Mouse (Mus musculus): ENCODE measurements around the gene Pln. TPM values are rescaled to one million over a fixed set of nuclear protein-coding genes. Genes with fewer than 3 reads are reported as not detected.
A peak's percentile ranks its signal among the peaks of the same experiment; 100 is the strongest.

Pln gene
- polyA plus RNA-seq, 1 experiment = 0.79 TPM

DNA sequence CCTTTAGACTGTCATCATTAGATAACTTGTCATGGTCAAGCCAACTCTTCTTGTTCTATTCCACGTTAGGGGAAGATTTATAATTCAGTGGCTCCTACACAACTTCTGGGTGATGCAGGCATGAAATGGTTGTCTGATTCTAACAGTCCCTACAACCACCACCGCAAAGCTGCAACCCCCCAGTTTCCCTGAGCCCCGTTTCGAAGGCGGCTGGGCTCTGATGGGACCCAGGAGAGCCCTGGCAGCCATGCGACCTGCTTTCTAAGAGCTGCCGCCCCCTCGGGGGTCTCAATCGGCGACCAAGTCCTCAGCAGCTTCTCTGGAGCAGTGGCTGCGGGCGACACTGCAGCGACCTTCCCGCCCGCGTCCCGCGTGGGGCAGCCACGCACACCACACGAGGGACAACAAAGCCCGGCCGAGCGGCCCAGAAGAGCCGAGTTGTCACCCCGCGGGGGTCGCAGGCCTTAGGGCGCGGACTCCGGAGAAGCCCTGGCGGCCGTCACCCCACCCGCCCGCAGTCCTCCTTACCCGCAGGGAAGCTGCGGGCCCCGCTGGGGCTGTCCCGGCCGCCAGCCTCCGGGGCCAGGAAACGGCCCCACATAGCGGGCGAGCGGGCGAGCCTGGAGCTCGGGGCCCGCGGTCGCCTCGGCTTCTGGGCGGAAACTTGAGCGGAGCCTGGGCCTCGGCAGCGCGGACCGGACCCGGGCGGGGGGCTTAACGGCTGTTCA is 41.7 kb downstream of the Pln start:
- peak in 1 of 2 experiments; percentile 64 for DNase-seq (ENCODE audit: low read depth in 1 of 2, low spot score in 2 of 2)
- H3K4me3 ChIP-seq (ENCODE audit: extremely low read depth, insufficient read depth, insufficient read length) = peak overlapping the region; percentile 87
- WGBS = under 1% methylated on average over 53 of the region's 59 CpGs
- peaks cover 4% of the 10 kb centered on the region for H3K4me1 ChIP-seq (ENCODE audit: control insufficient read depth, insufficient read depth, insufficient read length)
- TF ChIP-seq CTCF (IDR thresholded peaks at IDR 0.05; ENCODE audit: extremely low read depth, insufficient read depth, insufficient read length, insufficient replicate concordance) (no peak), POLR2A (IDR thresholded peaks at IDR 0.05; ENCODE audit: low read depth, low read length) (no peak)
- H3K27ac ChIP-seq (ENCODE audit: insufficient read depth, low read length) = peak overlapping the region; percentile 96
- H3K36me3 ChIP-seq (ENCODE audit: control insufficient read depth, insufficient read depth, low read length) = no peaks in the 10 kb centered on the region
- H3K27me3 ChIP-seq (ENCODE audit: control insufficient read depth, insufficient read depth, low read length) = peaks cover 2% of the 10 kb centered on the region; the same call in 1 of the 2 replicates

- peak; percentile 66 to 79 for DNase-seq (ENCODE audit: low read depth in 1 of 2, low spot score in 2 of 2)
- WGBS = under 1% methylated on average over 31 of the region's 31 CpGs
- peak within 1 kb of the TSS; percentile 87 for H3K4me3 ChIP-seq (ENCODE audit: extremely low read depth, insufficient read depth, insufficient read length)
Measured at GRCm38 (mm10) chr10:53379709-53380106, 42.2 kb downstream of the Pln start, which contains the start of gene Cep85l. Gene Cep85l (minus strand): TSS chr10:53379947.

GRCm38 (mm10) chr10:53382696-53383365 is 45.4 kb downstream of the Pln start:
- TF ChIP-seq POLR2A (IDR thresholded peaks at IDR 0.05; ENCODE audit: low read depth, low read length) (no peak), CTCF (IDR thresholded peaks at IDR 0.05; ENCODE audit: extremely low read depth, insufficient read depth, insufficient read length, insufficient replicate concordance) (no peak)
- H3K27ac ChIP-seq (ENCODE audit: insufficient read depth, low read length) = no peak overlapping the region
- no peak overlapping the region for H3K4me3 ChIP-seq (ENCODE audit: extremely low read depth, insufficient read depth, insufficient read length)
- H3K4me1 ChIP-seq (ENCODE audit: control insufficient read depth, insufficient read depth, insufficient read length) = no peaks in the 10 kb centered on the region; the same call in 1 of the 2 replicates
- 83% methylated on average over 7 of the region's 7 CpGs for WGBS
- peaks cover 2% of the 10 kb centered on the region; the same call in 1 of the 2 replicates for H3K27me3 ChIP-seq (ENCODE audit: control insufficient read depth, insufficient read depth, low read length)
- DNase-seq (ENCODE audit: low read depth in 1 of 2, low spot score in 2 of 2) = no peak
- no peaks in the 10 kb centered on the region for H3K36me3 ChIP-seq (ENCODE audit: control insufficient read depth, insufficient read depth, low read length)

More at GRCm38 (mm10) chr10:53379709-53380106, 42.2 kb downstream of the Pln start, which contains the start of gene Cep85l:
- peaks cover 2% of the 10 kb centered on the region; the same call in 1 of the 2 replicates for H3K27me3 ChIP-seq (ENCODE audit: control insufficient read depth, insufficient read depth, low read length)
- H3K36me3 ChIP-seq (ENCODE audit: control insufficient read depth, insufficient read depth, low read length) = no peaks in the 10 kb centered on the region
- H3K4me1 ChIP-seq (ENCODE audit: control insufficient read depth, insufficient read depth, insufficient read length) = peaks cover 2% of the 10 kb centered on the region
- H3K27ac ChIP-seq (ENCODE audit: insufficient read depth, low read length) = peak within 1 kb of the TSS; percentile 96
- no peak for TF ChIP-seq CTCF (IDR thresholded peaks at IDR 0.05; ENCODE audit: extremely low read depth, insufficient read depth, insufficient read length, insufficient replicate concordance)
- TF ChIP-seq POLR2A (IDR thresholded peaks at IDR 0.05; ENCODE audit: low read depth, low read length) = peak; percentile 46

DNA sequence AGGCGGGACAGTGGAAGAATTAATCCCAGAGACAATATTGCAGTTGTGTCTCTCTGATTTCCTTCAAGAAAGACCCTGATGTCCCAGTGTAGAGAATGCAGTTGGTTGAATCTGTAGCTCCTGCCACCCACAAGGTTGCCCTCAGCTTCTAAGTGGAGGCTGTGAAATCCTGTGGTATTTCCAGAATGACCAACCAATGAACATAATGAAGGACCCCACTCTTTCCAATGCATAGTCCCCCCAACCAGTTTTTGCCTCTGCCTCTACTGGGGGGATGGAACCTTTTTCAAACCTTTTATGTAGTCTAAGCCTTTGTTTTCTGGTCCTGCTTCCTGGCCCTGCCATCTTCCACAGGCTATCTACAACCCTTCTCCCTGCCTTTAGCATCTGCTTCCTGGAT is 47.4 kb downstream of the Pln start:
- no peak overlapping the region for H3K27ac ChIP-seq (ENCODE audit: insufficient read depth, low read length)
- no peaks in the 10 kb centered on the region for H3K36me3 ChIP-seq (ENCODE audit: control insufficient read depth, insufficient read depth, low read length)
- WGBS = 93% methylated on average over 1 of the region's 1 CpGs
- H3K27me3 ChIP-seq (ENCODE audit: control insufficient read depth, insufficient read depth, low read length) = no peaks in the 10 kb centered on the region
- H3K4me3 ChIP-seq (ENCODE audit: extremely low read depth, insufficient read depth, insufficient read length) = no peak overlapping the region
- TF ChIP-seq POLR2A (IDR thresholded peaks at IDR 0.05; ENCODE audit: low read depth, low read length) = no peak
- DNase-seq (ENCODE audit: low read depth in 1 of 2, low spot score in 2 of 2) = no peak
- no peaks in the 10 kb centered on the region for H3K4me1 ChIP-seq (ENCODE audit: control insufficient read depth, insufficient read depth, insufficient read length)

DNA sequence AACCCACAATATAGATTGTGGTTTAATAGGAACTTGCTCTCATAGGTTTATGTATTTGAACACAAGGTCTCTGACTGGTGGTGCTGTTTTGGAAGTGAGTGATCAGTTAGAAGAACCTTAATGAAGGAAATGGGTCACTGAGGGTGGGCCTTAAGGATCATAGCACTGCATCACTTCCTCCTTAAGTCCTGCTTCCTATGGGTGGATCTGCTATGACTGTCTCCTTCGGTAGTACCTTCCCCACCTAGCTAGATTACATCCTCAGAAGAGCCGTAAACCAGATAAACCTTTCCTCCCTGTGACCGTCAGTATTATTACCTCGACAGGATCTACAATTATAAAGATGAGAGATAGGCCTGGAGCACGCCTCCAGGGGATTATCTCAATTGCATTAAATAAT is 48.0 kb downstream of the Pln start:
- Histone ChIP-seq H3K4me1 (ENCODE audit: control insufficient read depth, insufficient read depth, insufficient read length) (no peaks in the 10 kb centered on the region), H3K27me3 (ENCODE audit: control insufficient read depth, insufficient read depth, low read length) (no peaks in the 10 kb centered on the region), H3K4me3 (ENCODE audit: extremely low read depth, insufficient read depth, insufficient read length) (no peak overlapping the region), H3K27ac (ENCODE audit: insufficient read depth, low read length) (no peak overlapping the region), H3K36me3 (ENCODE audit: control insufficient read depth, insufficient read depth, low read length) (no peaks in the 10 kb centered on the region)
- 79% methylated on average over 5 of the region's 5 CpGs for WGBS
- TF ChIP-seq POLR2A (IDR thresholded peaks at IDR 0.05; ENCODE audit: low read depth, low read length) (no peak), CTCF (IDR thresholded peaks at IDR 0.05; ENCODE audit: extremely low read depth, insufficient read depth, insufficient read length, insufficient replicate concordance) (no peak)
- no peak for DNase-seq (ENCODE audit: low read depth in 1 of 2, low spot score in 2 of 2)

GRCm38 (mm10) chr10:53388227-53388920 is 50.9 kb downstream of the Pln start:
- no peaks in the 10 kb centered on the region for H3K27me3 ChIP-seq (ENCODE audit: control insufficient read depth, insufficient read depth, low read length)
- H3K36me3 ChIP-seq (ENCODE audit: control insufficient read depth, insufficient read depth, low read length) = no peaks in the 10 kb centered on the region
- H3K4me1 ChIP-seq (ENCODE audit: control insufficient read depth, insufficient read depth, insufficient read length) = no peaks in the 10 kb centered on the region
- WGBS = 80% methylated on average over 6 of the region's 6 CpGs
- H3K27ac ChIP-seq (ENCODE audit: insufficient read depth, low read length) = no peak overlapping the region
- DNase-seq (ENCODE audit: low read depth in 1 of 2, low spot score in 2 of 2) = no peak
- no peak overlapping the region for H3K4me3 ChIP-seq (ENCODE audit: extremely low read depth, insufficient read depth, insufficient read length)
- TF ChIP-seq CTCF (IDR thresholded peaks at IDR 0.05; ENCODE audit: extremely low read depth, insufficient read depth, insufficient read length, insufficient replicate concordance) (no peak), POLR2A (IDR thresholded peaks at IDR 0.05; ENCODE audit: low read depth, low read length) (no peak)
